Mouse (Mus musculus): ENCODE data around the gene Zfp385c. TPM values are rescaled to one million over a fixed set of nuclear protein-coding genes. Genes with fewer than 3 reads are reported as not detected.

The Zfp385c gene
- polyA plus RNA-seq, 1 experiment from 2014 or later: 0.41 TPM

DNA sequence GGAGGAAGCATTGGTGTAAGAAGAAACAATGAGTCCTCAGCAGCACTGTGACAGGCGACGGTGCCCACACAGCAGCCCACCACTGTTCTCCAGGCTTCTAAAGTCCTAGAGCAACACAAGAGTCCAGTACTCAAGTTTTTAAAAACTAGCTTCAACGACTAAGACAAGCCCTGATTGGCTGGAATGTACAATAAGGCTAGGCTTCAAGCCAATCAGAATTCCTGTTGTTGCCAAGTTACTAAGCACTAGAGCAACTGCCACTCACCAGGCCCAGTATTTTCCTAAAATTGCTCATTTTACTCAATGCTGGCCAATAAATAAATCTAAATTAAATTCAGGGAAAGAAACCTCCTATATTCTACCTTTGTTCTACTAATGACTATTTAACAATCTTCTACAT, 79.0 kb downstream of the Zfp385c start:
- Histone ChIP-seq H3K27me3 (ENCODE audit: poor library complexity, severe bottlenecking) (no peaks in the 10 kb centered on the region), H3K4me1 (peaks cover 9% of the 10 kb centered on the region), H3K27ac (no peak overlapping the region), H3K9me3 (no peaks in the 10 kb centered on the region), H3K4me3 (no peak overlapping the region), H3K36me3 (replicated peaks) (peaks cover 65% of the 10 kb centered on the region)
- no peak for DNase-seq (ENCODE audit: extremely low spot score, low spot score)
- WGBS: 93% methylated on average over 3 of the region's 3 CpGs

DNA sequence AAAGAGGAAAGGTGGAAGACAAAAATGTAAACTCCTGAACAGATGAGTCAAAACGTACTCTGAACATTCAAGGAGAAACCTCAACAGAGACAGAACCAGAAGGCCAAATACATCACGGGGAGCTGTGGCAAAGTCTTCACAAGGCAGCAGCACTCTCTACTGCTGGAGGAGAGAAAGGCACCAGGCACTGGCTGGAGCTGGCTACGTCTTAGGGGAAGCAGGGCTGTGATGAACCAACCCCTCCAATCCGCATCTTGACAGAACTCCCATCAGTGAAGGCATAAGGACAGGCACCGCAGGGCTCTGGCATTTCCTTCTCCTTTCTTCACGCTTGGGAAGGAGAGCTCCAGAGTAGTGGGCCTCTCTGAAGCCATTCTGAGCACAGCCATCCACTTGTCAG, 80.6 kb downstream of the Zfp385c start:
- DNase-seq (ENCODE audit: extremely low spot score, low spot score): no peak
- H3K27me3 ChIP-seq (ENCODE audit: poor library complexity, severe bottlenecking): no peaks in the 10 kb centered on the region
- 93% methylated on average over 6 of the region's 6 CpGs for WGBS
- H3K27ac ChIP-seq: no peak overlapping the region
- no peaks in the 10 kb centered on the region for H3K9me3 ChIP-seq
- H3K36me3 ChIP-seq (replicated peaks): peaks cover 80% of the 10 kb centered on the region
- H3K4me3 ChIP-seq: no peak overlapping the region
- no peaks in the 10 kb centered on the region for H3K4me1 ChIP-seq

- H3K9me3 ChIP-seq: no peaks in the 10 kb centered on the region
- no peaks in the 10 kb centered on the region for H3K4me1 ChIP-seq
- H3K4me3 ChIP-seq: no peak overlapping the region
- H3K27me3 ChIP-seq (ENCODE audit: poor library complexity, severe bottlenecking): no peaks in the 10 kb centered on the region
- WGBS: 91% methylated on average over 9 of the region's 9 CpGs
- H3K36me3 ChIP-seq (replicated peaks): peaks cover 81% of the 10 kb centered on the region
- DNase-seq (ENCODE audit: extremely low spot score, low spot score): no peak
- no peak overlapping the region for H3K27ac ChIP-seq
Measured at GRCm38 (mm10) chr11:100609997-100610680, 82.1 kb downstream of the Zfp385c start.

- H3K27ac ChIP-seq: no peak overlapping the region
- no peaks in the 10 kb centered on the region for H3K4me1 ChIP-seq
- peaks cover 76% of the 10 kb centered on the region for H3K36me3 ChIP-seq (replicated peaks)
- no peak for DNase-seq (ENCODE audit: extremely low spot score, low spot score)
- no peaks in the 10 kb centered on the region for H3K9me3 ChIP-seq
- no peak overlapping the region for H3K4me3 ChIP-seq
- WGBS: 94% methylated on average over 5 of the region's 5 CpGs
- no peaks in the 10 kb centered on the region for H3K27me3 ChIP-seq (ENCODE audit: poor library complexity, severe bottlenecking)
Measured at GRCm38 (mm10) chr11:100609355-100609996, 82.8 kb downstream of the Zfp385c start.

GRCm38 (mm10) chr11:100608796-100609195, 83.5 kb downstream of the Zfp385c start:
- Histone ChIP-seq H3K27me3 (ENCODE audit: poor library complexity, severe bottlenecking) (no peaks in the 10 kb centered on the region), H3K4me1 (no peaks in the 10 kb centered on the region), H3K36me3 (replicated peaks) (peaks cover 77% of the 10 kb centered on the region), H3K27ac (no peak overlapping the region), H3K9me3 (no peaks in the 10 kb centered on the region), H3K4me3 (no peak overlapping the region)
- no peak for DNase-seq (ENCODE audit: extremely low spot score, low spot score)
- WGBS: 82% methylated on average over 4 of the region's 4 CpGs

DNA sequence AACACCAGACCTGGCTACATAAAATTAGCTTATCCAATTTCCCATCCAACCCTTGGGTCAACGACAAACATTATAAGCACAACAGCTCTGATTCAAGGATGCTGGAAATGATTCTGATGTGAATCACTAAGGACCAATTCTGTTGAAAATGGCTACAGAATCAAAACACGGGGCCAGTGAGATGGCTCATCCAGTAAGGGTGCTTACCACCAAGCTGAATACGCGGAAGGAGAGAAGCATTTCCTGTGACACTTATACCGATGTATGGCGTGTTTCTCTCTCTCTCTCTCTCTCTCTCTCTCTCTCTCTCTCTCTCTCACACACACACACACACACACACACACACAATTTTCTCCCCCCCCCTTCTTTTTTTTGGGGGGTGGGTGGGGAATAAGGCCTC, 85.1 kb downstream of the Zfp385c start:
- no peak for DNase-seq (ENCODE audit: extremely low spot score, low spot score)
- no peaks in the 10 kb centered on the region for H3K4me1 ChIP-seq
- peaks cover 82% of the 10 kb centered on the region for H3K36me3 ChIP-seq (replicated peaks)
- H3K9me3 ChIP-seq: no peaks in the 10 kb centered on the region
- H3K27ac ChIP-seq: no peak overlapping the region
- H3K4me3 ChIP-seq: no peak overlapping the region
- 95% methylated on average over 6 of the region's 6 CpGs for WGBS
- no peaks in the 10 kb centered on the region for H3K27me3 ChIP-seq (ENCODE audit: poor library complexity, severe bottlenecking)

DNA sequence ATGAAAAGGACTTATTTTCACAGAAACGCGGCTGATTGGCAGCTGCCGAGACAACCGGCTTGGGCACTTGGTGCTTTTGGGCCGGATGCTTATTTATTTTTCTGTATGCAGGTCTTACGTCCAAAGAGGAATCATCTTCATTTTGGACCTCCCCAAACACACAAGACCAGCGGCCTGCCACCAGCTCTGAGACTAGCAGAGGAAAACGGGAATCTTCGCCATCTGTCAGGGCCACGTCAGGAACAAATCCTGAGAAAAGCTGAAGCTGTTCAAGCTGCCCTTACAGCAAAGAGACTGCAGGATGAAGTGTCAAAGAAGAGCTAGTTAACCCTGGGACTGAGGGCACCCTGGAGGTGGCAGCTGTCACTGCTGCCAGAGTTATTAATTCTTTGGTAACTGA, 86.8 kb downstream of the Zfp385c start:
- H3K27me3 ChIP-seq (ENCODE audit: poor library complexity, severe bottlenecking): no peaks in the 10 kb centered on the region
- H3K9me3 ChIP-seq: no peaks in the 10 kb centered on the region
- DNase-seq (ENCODE audit: extremely low spot score, low spot score): no peak
- no peak overlapping the region for H3K27ac ChIP-seq
- H3K36me3 ChIP-seq (replicated peaks): peaks cover 84% of the 10 kb centered on the region
- no peak overlapping the region for H3K4me3 ChIP-seq
- no peaks in the 10 kb centered on the region for H3K4me1 ChIP-seq
- 95% methylated on average over 10 of the region's 10 CpGs for WGBS

- no peak overlapping the region for H3K27ac ChIP-seq
- WGBS: 84% methylated on average over 4 of the region's 4 CpGs
- H3K27me3 ChIP-seq (ENCODE audit: poor library complexity, severe bottlenecking): no peaks in the 10 kb centered on the region
- DNase-seq (ENCODE audit: extremely low spot score, low spot score): no peak
- H3K4me3 ChIP-seq: no peak overlapping the region
- H3K9me3 ChIP-seq: no peaks in the 10 kb centered on the region
- H3K4me1 ChIP-seq: no peaks in the 10 kb centered on the region
- peaks cover 86% of the 10 kb centered on the region for H3K36me3 ChIP-seq (replicated peaks)
Measured at GRCm38 (mm10) chr11:100604321-100605005, 87.8 kb downstream of the Zfp385c start.

GRCm38 (mm10) chr11:100603813-100604212, 88.4 kb downstream of the Zfp385c start:
- WGBS: 92% methylated on average over 8 of the region's 8 CpGs
- DNase-seq (ENCODE audit: extremely low spot score, low spot score): no peak
- H3K36me3 ChIP-seq (replicated peaks): peaks cover 88% of the 10 kb centered on the region
- no peak overlapping the region for H3K4me3 ChIP-seq
- H3K27me3 ChIP-seq (ENCODE audit: poor library complexity, severe bottlenecking): no peaks in the 10 kb centered on the region
- H3K4me1 ChIP-seq: no peaks in the 10 kb centered on the region
- no peaks in the 10 kb centered on the region for H3K9me3 ChIP-seq
- no peak overlapping the region for H3K27ac ChIP-seq

GRCm38 (mm10) chr11:100603155-100603554, 89.1 kb downstream of the Zfp385c start:
- Histone ChIP-seq H3K4me1 (no peaks in the 10 kb centered on the region), H3K27me3 (ENCODE audit: poor library complexity, severe bottlenecking) (no peaks in the 10 kb centered on the region), H3K4me3 (no peak overlapping the region), H3K9me3 (no peaks in the 10 kb centered on the region), H3K27ac (no peak overlapping the region), H3K36me3 (replicated peaks) (peaks cover 88% of the 10 kb centered on the region)
- DNase-seq (ENCODE audit: extremely low spot score, low spot score): no peak
- 94% methylated on average over 9 of the region's 9 CpGs for WGBS

DNA sequence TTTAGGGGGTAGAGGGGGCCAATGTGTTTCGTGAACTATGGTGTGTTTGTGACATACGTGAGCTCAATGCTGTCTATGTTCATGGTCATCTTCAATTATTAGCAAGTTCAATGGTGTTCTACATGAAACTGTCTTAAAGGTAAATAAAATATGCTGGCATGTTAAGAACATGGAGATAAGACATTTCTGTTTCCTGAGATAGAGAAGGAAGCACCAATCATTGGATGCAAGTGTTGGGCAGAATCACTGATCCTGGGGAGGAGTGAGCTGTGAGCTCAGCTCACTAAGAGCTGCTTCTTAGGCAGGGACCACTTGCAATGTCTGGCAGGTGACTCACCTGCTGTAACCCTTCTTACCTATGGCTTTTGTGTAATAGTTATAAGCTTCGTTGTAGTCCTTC, 90.9 kb downstream of the Zfp385c start:
- Histone ChIP-seq H3K4me1 (no peaks in the 10 kb centered on the region), H3K27ac (no peak overlapping the region), H3K9me3 (no peaks in the 10 kb centered on the region), H3K27me3 (ENCODE audit: poor library complexity, severe bottlenecking) (no peaks in the 10 kb centered on the region), H3K36me3 (replicated peaks) (peaks cover 91% of the 10 kb centered on the region), H3K4me3 (no peak overlapping the region)
- 93% methylated on average over 3 of the region's 3 CpGs for WGBS
- no peak for DNase-seq (ENCODE audit: extremely low spot score, low spot score)

DNA sequence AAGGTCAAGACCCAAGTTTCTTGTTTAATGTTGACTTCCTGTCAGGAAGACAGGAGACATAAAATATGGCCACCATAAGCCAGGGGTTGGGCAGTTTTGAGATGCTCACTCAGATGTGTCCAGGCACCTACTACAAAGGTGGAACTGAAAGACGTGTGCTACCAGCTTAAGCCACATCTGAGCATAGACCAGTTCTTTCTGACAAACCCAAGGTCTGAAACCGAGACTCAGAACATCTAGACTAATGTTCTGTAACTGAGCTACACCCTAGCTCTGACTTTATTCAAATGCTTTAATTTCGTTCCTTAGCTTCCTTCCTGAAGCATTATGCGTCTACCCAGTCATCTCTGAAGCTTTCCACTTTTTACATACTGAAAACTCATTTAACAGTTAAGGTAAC, 94.2 kb downstream of the Zfp385c start:
- no peaks in the 10 kb centered on the region for H3K27me3 ChIP-seq (ENCODE audit: poor library complexity, severe bottlenecking)
- no peaks in the 10 kb centered on the region for H3K9me3 ChIP-seq
- peaks cover 99% of the 10 kb centered on the region for H3K36me3 ChIP-seq (replicated peaks)
- no peak overlapping the region for H3K27ac ChIP-seq
- H3K4me1 ChIP-seq: no peaks in the 10 kb centered on the region
- WGBS: 95% methylated on average over 4 of the region's 4 CpGs
- no peak for DNase-seq (ENCODE audit: extremely low spot score, low spot score)
- no peak overlapping the region for H3K4me3 ChIP-seq

DNA sequence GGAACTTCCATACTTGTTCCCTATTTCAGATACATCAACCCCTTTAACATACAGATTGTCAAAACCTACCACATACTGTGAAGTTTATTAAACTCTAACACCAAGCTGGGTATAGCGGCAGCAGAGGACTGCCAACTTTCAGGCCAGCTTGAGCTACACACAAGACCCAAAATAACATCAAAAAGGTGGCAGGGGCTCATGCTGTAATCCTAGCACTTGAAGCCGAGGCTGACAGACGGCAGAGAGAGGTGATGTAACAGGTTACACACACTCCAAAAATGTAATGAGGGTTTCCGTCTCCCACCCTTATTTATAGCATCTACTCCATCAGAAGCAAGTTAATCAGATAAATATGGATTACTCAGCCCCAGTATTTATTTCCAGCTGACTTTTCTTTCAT, 96.7 kb downstream of the Zfp385c start:
- Histone ChIP-seq H3K4me3 (no peak overlapping the region), H3K9me3 (no peaks in the 10 kb centered on the region), H3K27ac (no peak overlapping the region), H3K36me3 (replicated peaks) (peaks cover 100% of the 10 kb centered on the region), H3K27me3 (ENCODE audit: poor library complexity, severe bottlenecking) (no peaks in the 10 kb centered on the region), H3K4me1 (no peaks in the 10 kb centered on the region)
- no peak for DNase-seq (ENCODE audit: extremely low spot score, low spot score)
- 93% methylated on average over 4 of the region's 4 CpGs for WGBS

Data from forebrain, embryonic 10.5 days (tissue).